Mouse (Mus musculus) liver, embryonic 14.5 days (tissue): ENCODE results near the gene Hpca.

ENCODE experiments used
- CTCF ChIP-seq: IDR thresholded peaks from 2 replicates; pipeline ENCODE4 v1.5.1; 2016; ENCODE audit warnings: antibody characterized with exemption, low read depth, control low read depth
- EP300 ChIP-seq: IDR thresholded peaks from 2 replicates; pipeline ENCODE4 v1.6.1; 2016; ENCODE audit warnings: antibody characterized with exemption, low read depth

GRCm38 (mm10) chr4:129145411-129145810 lies 23.6 kb upstream of the Hpca start:
- no peak for TF ChIP-seq CTCF
- no peak for TF ChIP-seq EP300
